Mouse (Mus musculus) cerebral cortex, adult 2 months (tissue): ENCODE data around the gene Ric3.

ENCODE experiments used
- WGBS: fragments of 180-500 bp; shearing (Covaris S2); methylation state at CpG from one replicate; pipeline ENCODE4 v1.1.7; 2018; 5-methylcytosine and 5-hydroxymethylcytosine counted together

Gene Ric3

GRCm38 (mm10) chr7:109083113-109083812 lies at the start of gene Ric3:
Gene Ric3 (minus strand): TSS chr7:109083331.
- WGBS: 3% methylated on average over 50 of the region's 50 CpGs

DNA sequence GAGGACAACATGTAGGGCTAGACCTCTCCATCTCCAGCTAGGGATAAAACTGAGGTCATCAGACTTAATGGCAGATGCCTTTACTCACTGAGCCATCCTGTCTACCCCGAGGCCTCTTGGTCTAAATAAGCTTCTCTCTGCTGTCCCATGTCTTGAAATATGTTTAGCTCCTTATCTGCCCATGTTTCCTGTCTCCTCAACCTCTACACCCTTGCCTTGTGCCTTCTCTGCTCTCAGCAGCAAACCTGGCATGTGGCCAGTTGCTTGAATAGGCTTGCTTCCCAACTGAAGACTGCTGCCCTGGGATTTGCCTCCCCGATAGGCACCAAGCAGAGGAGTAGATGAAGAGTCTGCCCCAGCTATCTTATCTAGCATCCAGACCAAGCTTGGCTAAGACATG lies 48.4 kb upstream of the Ric3 start:
- WGBS: 73% methylated on average over 2 of the region's 2 CpGs

DNA sequence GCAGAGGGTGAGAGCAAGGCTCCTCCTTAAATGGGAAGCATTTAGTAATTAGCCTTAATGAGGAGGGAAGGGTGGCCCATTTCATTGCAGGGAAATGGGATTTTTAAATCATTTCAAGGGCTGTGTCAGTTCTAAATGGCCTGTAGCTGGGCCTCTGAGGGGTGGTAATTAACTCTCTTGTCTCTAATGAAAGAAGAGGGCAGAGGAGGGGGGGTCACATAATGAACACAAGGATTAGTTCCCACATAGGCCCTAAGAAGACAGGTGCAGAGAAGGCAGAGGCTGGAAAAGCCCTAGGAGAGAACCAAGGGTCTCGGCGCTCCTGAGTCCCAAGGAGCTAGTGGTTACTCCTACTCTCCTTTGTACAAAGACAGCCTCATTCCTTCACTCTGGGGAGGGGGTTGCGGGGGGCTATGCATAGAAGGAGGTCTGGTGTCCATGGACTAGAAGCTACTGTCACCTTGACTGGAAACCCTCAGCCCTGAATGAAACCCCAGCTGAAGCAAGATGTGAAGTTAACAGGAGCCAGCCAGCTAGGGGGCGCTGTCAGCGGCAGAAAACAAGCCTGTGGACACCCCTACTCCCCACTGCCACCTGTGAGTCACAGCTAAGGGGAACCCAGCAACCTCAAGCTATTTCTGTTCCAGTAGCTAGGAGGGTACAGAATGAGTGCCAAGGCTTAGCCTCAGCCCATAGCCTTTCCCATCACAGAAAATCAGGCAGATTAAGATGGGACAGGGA lies 47.0 kb upstream of the Ric3 start:
- 66% methylated on average over 5 of the region's 5 CpGs for WGBS

GRCm38 (mm10) chr7:109115929-109116328 lies 32.8 kb upstream of the Ric3 start:
- 42% methylated on average over 4 of the region's 4 CpGs for WGBS

GRCm38 (mm10) chr7:109115488-109115887 lies 32.4 kb upstream of the Ric3 start:
- 44% methylated on average over 1 of the region's 4 CpGs for WGBS

- 50% methylated on average over 10 of the region's 10 CpGs for WGBS
Measured at GRCm38 (mm10) chr7:109114950-109115349, 31.8 kb upstream of the Ric3 start.

- WGBS: 29% methylated on average over 5 of the region's 5 CpGs
Measured at GRCm38 (mm10) chr7:109111000-109111399, 27.9 kb upstream of the Ric3 start.

DNA sequence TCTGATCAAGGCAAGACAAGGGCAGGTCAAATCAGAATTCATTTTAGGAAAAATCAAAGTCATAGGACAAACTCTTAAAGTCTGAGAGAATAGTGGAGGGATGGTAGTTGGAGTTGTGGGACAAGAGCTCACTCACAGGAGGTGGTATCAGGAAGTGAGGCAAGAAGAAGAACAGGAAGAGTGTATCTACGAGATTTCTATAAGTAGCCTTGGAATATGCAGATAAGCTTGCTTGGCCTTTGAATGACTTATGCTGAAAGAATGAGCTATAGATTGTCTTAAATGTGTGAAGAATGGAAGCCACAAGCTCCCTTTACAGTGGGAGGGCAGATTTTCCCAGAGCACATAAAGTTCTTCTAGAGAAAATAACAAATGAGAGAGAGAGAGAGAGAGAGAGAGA lies 21.8 kb upstream of the Ric3 start:
- WGBS: 58% methylated on average over 1 of the region's 1 CpGs

DNA sequence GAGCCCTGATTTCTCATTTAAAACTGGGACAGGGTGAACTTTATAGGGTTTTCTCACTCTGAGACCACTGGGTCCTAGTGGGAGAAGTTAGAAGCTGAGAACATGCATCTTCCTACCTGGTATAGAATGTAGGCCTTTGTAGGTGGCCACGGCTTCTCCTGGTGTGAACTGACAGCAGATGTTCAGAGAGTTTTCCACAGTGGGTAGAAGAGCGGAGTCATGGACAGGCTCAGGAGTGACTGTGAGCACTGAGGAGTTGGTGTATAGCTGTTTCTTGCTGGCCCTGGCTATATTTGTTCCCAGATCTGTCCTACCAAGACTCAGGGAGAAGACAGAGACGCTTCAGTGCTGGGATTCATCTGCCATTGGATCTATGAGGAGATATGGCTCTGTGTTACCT lies 18.0 kb upstream of the Ric3 start:
- WGBS: 71% methylated on average over 3 of the region's 3 CpGs

DNA sequence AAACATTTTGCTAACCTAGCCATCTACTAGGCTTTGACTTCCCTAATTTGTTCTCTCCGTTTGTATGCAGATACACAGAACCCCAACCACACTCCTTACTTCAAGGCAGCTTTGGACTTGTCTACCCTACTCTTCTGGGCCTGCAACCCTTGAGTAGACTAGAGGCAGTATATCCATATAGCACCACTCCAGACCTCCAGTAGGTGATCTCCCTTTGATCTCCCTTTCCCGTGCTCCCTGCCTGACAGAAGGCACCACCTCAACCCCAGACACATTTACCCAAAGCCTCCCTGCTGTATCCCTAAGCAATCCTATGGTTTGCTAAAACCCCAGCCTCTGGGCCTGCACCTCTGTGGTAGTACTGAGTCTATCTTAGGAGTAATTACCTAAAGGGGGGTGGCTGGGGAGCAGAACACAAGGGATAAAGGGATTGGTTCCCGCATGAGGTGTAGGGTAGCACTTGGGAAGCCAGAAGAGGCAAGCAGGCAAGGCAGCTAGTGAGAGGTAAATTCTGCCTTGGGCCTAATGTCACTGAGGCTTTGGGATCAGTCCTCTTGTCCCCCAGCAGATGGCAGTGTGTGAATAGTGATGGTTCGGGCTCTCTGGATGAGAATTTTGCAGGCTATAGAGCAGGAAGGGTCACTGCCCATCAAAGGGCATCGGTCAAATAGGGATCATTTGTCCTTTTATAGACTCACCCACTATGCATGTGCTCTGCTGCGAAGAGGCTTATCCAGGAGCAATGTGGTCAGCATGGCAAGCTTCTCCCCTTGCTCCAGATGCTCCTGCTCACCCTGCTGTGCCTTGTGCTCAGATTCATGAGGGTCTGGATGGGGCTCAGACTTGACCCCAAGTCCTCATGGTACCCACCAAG lies 15.3 kb upstream of the Ric3 start:
- WGBS: 42% methylated on average over 6 of the region's 6 CpGs

GRCm38 (mm10) chr7:109097203-109097602 lies 14.1 kb upstream of the Ric3 start:
- 44% methylated on average over 7 of the region's 7 CpGs for WGBS

- WGBS: 90% methylated on average over 4 of the region's 4 CpGs
Measured at GRCm38 (mm10) chr7:109096618-109097017, 13.5 kb upstream of the Ric3 start.

GRCm38 (mm10) chr7:109094294-109094693 lies 11.2 kb upstream of the Ric3 start:
- no CpG with 5 or more reads among the region's 7 CpGs for WGBS

DNA sequence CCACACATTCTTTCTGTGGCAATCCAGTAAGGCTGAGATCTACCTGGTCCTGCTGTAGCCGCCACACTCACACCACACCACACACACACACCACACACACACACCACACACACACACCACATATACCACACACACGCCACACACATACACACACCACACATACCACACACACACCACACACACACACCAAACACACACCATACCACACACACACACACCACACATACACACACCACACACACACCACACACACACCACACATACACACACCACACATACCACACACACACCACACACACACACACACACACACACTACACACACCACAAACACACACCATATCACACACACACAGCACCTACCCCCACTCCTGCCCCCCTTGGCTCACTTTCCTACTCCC lies 8.2 kb upstream of the Ric3 start:
- no CpG with 5 or more reads among the region's 2 CpGs for whole genome bisulfite sequencing

- 18% methylated on average over 2 of the region's 2 CpGs for WGBS
Measured at GRCm38 (mm10) chr7:109086946-109087345, 3.8 kb upstream of the Ric3 start.

DNA sequence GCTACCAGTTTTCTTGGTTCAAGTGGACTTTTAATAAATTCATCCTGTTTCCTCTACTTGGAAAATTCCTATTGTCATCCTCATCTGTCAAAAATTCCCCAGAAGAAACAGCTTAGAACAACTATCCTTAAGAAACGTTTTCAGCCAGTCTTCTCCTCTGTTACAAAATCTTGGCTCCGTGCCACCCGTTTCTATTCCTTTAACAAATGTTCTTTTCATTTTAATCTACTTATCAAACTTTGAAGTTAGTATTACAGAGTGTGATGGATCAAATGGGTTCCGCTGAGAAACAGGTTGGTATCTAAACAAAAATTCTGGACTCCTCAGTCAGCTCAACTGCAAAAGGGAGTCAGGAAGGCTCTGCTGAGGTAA lies 668 bp upstream of the Ric3 start:
- WGBS: 69% methylated on average over 4 of the region's 4 CpGs

DNA sequence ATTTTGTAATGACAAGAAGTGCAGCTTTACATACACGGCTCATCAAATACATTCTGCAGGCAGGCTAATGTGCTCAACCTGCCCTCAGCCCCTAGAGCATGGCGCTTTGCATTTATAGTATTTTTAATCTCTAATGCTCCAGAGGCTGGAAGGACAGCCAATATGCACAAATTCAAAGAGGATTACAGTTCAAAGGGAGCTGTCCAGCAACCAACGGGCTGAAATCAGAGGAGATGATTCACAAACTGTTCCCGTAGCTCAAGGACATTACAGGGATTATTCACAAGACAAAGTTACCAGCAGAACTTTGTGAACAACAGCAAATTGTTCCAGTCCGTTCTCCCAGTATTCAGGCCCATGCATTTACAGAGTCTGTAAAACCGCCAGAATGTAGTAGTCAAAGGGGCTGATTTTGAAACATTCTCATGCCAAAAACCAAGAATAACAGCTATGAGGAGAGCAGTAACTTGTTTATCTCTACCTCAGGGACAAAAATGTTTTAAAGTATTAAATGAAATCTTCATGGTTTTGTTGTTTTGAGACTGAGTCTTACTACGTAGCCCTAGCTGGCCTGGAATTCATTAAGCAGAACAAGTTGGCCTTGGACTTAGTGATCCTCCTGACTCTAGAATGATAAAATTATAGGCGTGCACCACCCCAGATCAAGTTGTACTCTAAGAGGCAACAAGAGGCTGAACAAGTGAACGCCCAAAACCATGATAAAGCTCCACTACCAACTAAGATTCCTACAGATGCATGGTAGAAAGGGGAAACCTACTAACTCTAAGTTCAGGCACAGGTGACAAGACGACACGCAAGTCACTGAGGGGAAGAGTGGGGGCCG lies 640 bp downstream of the Ric3 start:
- WGBS: 15% methylated on average over 12 of the region's 12 CpGs

- 46% methylated on average over 5 of the region's 5 CpGs for WGBS
Measured at GRCm38 (mm10) chr7:109072326-109072725, 10.8 kb downstream of the Ric3 start.

DNA sequence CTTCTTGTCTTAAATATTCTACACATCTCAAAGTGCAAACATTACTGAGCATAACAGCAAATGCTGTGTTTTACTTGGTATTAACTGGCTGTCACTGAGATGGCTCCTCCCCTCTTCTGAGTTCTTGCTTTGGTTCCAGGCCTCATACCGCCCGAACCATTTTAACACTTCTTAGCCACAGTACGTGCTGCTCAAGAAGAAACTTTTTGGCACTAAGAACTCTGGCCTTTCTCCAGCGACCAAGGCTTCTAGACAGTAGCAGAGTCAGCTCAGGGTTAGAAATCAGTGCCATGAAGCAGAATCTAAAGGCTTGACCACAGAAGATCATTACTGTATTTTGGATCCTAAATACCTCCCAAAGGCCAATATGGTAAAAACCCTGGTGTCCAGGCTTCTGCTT lies 13.5 kb downstream of the Ric3 start:
- 69% methylated on average over 4 of the region's 4 CpGs for WGBS

DNA sequence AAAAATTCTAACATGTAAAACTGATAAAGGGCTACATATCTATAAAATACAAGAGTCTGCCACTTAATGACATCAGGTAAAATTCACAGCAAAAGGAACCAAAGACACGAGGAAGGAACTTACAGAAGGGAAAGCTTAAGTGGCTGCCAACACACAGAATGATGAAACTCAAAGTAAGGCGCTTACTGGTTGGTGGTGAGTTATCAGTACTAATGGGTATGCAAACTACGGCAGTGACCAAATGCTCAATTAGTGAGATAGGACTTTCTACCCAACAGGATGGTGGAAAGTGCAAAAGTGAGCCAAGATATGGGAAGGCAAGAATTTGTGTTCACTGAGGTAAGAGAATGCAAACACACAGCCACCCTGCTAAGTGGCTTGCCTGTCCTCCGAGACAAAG lies 23.6 kb downstream of the Ric3 start:
- WGBS: 90% methylated on average over 4 of the region's 4 CpGs

DNA sequence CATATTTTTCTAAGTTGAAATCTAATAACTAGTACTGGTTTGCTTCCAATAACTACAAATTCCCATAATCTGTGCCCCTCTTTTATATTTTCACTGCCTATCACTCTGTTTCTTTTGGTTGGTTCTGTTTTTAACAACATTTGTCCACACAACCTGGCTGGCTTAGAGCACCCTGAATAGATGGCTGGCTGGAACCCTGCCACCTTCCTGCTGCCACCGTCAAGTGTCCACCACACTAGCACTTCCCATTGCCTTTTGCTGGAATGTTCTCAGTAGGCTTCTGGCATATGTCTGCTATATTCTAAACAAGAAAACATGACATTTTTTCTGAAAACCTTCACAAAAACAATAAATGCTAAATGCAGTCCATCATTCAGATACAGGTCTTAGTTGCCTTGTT lies 32.3 kb downstream of the Ric3 start:
- 47% methylated on average over 1 of the region's 1 CpGs for WGBS

DNA sequence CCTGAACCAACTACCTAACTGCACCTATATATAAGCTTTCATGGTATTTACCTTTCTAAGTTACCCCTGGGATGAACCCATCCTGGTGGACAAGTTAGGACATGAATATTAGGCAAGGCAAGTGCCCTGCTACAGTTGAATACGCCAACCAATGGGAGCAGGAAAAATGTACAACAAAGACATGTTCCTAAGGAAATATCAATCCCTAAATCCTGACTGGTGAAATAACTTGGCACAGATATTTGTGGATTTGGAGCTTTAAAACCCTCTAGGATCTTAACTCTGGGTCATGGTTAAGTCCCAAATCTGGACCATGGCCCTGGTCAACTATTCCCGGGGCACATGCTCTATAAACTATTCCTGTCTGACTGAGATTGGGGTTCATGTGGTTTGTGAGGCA lies 37.3 kb downstream of the Ric3 start:
- WGBS: 100% methylated on average over 2 of the region's 2 CpGs
